Mouse (Mus musculus): ENCODE results near the gene Sertad4. TPM values are rescaled to one million over a fixed set of nuclear protein-coding genes. Genes with fewer than 3 reads are reported as not detected.

Sertad4 gene
- polyA plus RNA-seq, 1 experiment: not detected

DNA sequence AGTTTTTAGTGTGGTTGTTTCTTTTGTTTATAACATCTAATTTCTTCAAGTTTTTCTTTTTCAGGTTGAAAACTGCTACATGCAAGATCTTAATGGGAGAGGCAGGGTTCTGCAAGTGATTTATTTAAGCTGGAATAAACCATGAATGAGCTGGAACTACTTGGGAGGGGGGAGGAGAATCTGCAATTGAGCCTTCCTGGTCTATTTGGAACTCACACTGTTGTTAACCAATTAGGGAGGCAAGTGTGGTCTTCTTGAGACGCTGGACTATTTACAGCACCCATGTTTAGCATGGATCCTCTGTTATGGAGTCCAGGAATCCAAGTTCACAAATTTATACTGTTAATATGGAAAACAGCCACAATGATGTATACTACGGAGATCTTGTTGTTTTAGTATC lies 2.1 kb downstream of the Sertad4 start:
- TF ChIP-seq POLR2A (IDR thresholded peaks at IDR 0.05; ENCODE audit: borderline replicate concordance, low read depth, low read length) (no peak), CTCF (IDR thresholded peaks at IDR 0.05; ENCODE audit: low read depth, low read length) (no peak)
- H3K4me3 ChIP-seq (ENCODE audit: insufficient read depth, low read length): no peak overlapping the region
- H3K4me1 ChIP-seq (ENCODE audit: control insufficient read depth, insufficient read depth, low read length): 0 out of 2 replicates have a peak, but pooled peaks cover 2% of the 10 kb centered on the region
- H3K27ac ChIP-seq (ENCODE audit: insufficient read depth, low read depth, low read length): no peak overlapping the region

DNA sequence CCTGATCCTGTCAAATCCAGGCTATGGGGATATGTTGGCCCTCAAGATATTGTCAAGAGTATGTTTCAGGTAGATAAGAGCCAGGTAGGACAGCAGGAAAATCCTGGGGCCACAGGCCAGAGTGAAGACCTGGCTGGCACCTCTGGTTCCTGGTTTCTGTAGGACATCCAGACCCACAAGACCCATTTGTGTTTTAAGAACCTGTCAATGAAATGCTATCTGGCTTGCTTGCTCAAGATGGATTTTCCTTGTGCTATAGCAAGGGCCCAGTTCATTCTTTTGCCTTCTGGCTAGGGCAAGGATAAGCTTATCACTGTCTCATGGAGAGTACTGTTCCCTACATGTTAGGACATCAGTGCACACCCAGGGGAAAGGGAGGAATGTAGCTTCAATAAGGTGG lies 3.5 kb downstream of the Sertad4 start:
- no peak for TF ChIP-seq CTCF (IDR thresholded peaks at IDR 0.05; ENCODE audit: low read depth, low read length)
- no peak for TF ChIP-seq POLR2A (IDR thresholded peaks at IDR 0.05; ENCODE audit: borderline replicate concordance, low read depth, low read length)
- H3K27ac ChIP-seq (ENCODE audit: insufficient read depth, low read depth, low read length): no peak overlapping the region
- H3K4me3 ChIP-seq (ENCODE audit: insufficient read depth, low read length): no peak overlapping the region

DNA sequence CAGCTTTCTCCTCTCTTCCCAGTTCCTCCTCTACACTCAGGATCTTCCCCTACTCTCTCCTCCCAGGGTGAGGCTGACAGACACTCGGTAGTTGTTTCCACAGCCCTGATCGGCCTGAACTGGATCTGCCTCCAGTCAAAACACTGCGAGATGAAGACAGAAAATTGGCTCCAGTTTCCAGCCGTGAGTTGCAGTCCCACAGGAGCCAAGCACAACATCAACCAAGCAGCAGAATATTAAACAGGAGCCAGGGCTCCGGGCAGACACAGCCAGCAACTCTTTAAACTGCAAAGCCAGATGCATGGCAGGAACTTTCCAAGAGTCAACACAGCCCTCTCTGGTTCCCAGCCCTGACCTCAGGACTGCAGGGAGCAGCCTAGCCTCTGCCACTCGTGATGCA lies 3.9 kb downstream of the Sertad4 start:
- TF ChIP-seq CTCF (IDR thresholded peaks at IDR 0.05; ENCODE audit: low read depth, low read length) (no peak), POLR2A (IDR thresholded peaks at IDR 0.05; ENCODE audit: borderline replicate concordance, low read depth, low read length) (no peak)
- Histone ChIP-seq H3K27ac (ENCODE audit: insufficient read depth, low read depth, low read length) (no peak overlapping the region), H3K4me1 (ENCODE audit: control insufficient read depth, insufficient read depth, low read length) (0 out of 2 replicates have a peak, but pooled peaks cover 2% of the 10 kb centered on the region), H3K4me3 (ENCODE audit: insufficient read depth, low read length) (no peak overlapping the region)

More for the DNA sequence above, 3.5 kb downstream of the Sertad4 start:
- 0 out of 2 replicates have a peak, but pooled peaks cover 2% of the 10 kb centered on the region for H3K4me1 ChIP-seq (ENCODE audit: control insufficient read depth, insufficient read depth, low read length)

DNA sequence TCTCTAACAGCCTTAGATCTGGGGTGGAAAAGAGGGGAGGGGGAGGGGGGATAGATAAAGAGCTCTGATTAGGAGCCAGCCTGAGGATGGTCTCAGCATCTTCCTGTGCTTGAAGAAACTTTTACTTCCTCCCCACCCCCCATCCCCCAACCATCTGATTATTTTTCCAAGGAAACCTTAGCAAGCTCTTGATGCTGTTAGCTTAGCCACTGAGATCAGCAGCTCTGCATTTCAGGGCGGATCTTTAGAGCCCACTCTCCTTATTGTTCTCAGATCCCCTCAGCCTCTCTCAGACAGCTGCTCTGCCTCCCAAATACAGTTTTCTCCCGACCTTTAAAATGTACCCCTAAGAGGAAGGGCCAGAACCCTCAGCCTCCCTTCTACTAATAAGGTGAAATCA lies 4.4 kb downstream of the Sertad4 start:
- no peak overlapping the region for H3K4me3 ChIP-seq (ENCODE audit: insufficient read depth, low read length)
- TF ChIP-seq POLR2A (IDR thresholded peaks at IDR 0.05; ENCODE audit: borderline replicate concordance, low read depth, low read length) (no peak), CTCF (IDR thresholded peaks at IDR 0.05; ENCODE audit: low read depth, low read length) (no peak)
- 0 out of 2 replicates have a peak, but pooled peaks cover 2% of the 10 kb centered on the region for H3K4me1 ChIP-seq (ENCODE audit: control insufficient read depth, insufficient read depth, low read length)
- H3K27ac ChIP-seq (ENCODE audit: insufficient read depth, low read depth, low read length): no peak overlapping the region

DNA sequence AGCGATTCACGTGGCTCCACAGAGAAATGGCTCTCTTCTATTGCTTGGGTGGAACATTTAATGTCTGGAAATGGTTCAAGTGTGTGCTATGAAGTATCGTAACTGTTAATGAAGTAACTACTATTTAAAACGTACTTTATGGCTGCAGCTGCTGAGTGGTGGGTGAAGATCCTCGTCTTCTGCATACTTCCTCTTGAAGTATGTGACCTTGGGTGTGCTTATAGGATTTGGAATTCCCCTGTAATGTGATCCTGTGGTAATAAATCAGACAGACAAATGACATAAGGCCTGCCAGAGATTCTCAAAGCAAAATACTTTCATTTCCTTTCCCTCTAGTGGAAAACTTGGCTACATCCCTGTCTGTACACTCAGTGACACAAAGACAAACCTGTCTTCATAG lies 5.9 kb downstream of the Sertad4 start:
- H3K4me1 ChIP-seq (ENCODE audit: control insufficient read depth, insufficient read depth, low read length): 0 out of 2 replicates have a peak, but pooled peaks cover 2% of the 10 kb centered on the region
- no peak overlapping the region for H3K27ac ChIP-seq (ENCODE audit: insufficient read depth, low read depth, low read length)
- no peak for TF ChIP-seq POLR2A (IDR thresholded peaks at IDR 0.05; ENCODE audit: borderline replicate concordance, low read depth, low read length)
- no peak for TF ChIP-seq CTCF (IDR thresholded peaks at IDR 0.05; ENCODE audit: low read depth, low read length)
- no peak overlapping the region for H3K4me3 ChIP-seq (ENCODE audit: insufficient read depth, low read length)

DNA sequence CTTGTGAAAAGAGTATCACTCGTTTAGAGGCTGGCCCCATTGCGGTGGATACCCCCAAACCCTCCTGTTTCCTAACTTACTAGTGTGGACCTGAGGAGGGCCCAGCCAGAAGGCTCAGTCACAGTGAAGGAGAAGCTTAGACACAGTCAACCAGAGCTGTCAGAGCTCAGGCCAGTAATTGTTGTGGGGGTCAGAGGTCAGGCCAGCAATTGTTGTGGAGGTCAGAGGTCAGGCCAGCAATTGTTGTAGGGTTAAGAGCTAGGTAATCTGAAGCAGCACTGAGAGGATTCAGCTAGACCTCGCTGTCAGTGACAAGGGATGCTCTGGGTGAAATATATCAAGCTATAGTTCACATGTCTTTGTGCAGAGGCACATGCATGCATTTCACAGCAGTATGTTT lies 8.3 kb downstream of the Sertad4 start:
- Histone ChIP-seq H3K4me1 (ENCODE audit: control insufficient read depth, insufficient read depth, low read length) (0 out of 2 replicates have a peak, but pooled peaks cover 2% of the 10 kb centered on the region), H3K27ac (ENCODE audit: insufficient read depth, low read depth, low read length) (no peak overlapping the region), H3K4me3 (ENCODE audit: insufficient read depth, low read length) (no peak overlapping the region)
- TF ChIP-seq CTCF (IDR thresholded peaks at IDR 0.05; ENCODE audit: low read depth, low read length) (no peak), POLR2A (IDR thresholded peaks at IDR 0.05; ENCODE audit: borderline replicate concordance, low read depth, low read length) (no peak)

GRCm38 (mm10) chr1:192841094-192841813 lies 14.3 kb downstream of the Sertad4 start:
- Histone ChIP-seq H3K27ac (ENCODE audit: insufficient read depth, low read depth, low read length) (no peak overlapping the region), H3K4me3 (ENCODE audit: insufficient read depth, low read length) (no peak overlapping the region), H3K4me1 (ENCODE audit: control insufficient read depth, insufficient read depth, low read length) (peaks cover 6% of the 10 kb centered on the region)
- TF ChIP-seq POLR2A (IDR thresholded peaks at IDR 0.05; ENCODE audit: borderline replicate concordance, low read depth, low read length) (no peak), CTCF (IDR thresholded peaks at IDR 0.05; ENCODE audit: low read depth, low read length) (no peak)

DNA sequence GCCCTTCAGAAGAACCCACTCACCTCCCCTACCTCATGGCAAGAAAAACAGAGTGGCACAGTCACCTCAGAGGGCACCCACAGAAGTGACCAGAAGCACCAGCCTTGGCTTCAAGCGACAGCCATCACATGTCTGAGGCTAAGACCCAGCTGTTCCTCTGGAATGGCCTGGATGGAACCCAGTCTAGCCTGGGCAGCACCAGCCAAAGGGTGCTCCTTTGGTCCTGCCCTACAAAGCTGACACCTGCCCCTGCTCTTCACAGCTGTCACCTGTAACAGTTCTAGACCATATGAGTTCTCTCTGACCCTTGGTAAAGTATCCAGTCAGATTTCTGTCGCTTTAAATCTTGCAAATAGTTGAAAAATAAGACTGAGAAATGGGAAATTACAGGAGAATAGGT lies 14.9 kb downstream of the Sertad4 start:
- TF ChIP-seq CTCF (IDR thresholded peaks at IDR 0.05; ENCODE audit: low read depth, low read length) (no peak), POLR2A (IDR thresholded peaks at IDR 0.05; ENCODE audit: borderline replicate concordance, low read depth, low read length) (no peak)
- no peak overlapping the region for H3K27ac ChIP-seq (ENCODE audit: insufficient read depth, low read depth, low read length)
- peaks cover 6% of the 10 kb centered on the region for H3K4me1 ChIP-seq (ENCODE audit: control insufficient read depth, insufficient read depth, low read length)
- no peak overlapping the region for H3K4me3 ChIP-seq (ENCODE audit: insufficient read depth, low read length)

DNA sequence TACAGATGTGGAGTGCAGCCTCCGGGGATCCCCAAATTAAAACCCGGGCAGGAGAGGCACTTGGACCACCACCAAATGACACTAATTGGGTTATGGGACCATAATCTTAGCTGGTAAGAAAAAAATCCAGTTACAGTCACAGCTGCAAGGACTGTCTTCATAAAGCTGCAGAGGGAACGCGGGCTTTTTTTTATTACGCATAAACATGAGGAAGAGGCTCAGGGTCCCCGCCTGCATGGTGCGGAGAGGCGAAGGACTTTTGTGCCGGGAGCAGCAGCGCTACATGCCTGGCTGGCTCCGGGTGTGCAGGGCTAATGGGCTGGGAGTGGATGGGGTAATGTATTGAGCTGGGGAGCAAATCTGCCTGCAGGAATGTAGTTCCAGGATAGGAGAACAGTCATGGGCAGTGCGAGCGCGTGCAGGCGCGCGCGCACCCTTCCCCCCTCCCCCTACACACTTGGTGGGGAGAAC lies 20.3 kb downstream of the Sertad4 start:
- Histone ChIP-seq H3K27ac (ENCODE audit: insufficient read depth, low read depth, low read length) (no peak overlapping the region), H3K4me1 (ENCODE audit: control insufficient read depth, insufficient read depth, low read length) (no peaks in the 10 kb centered on the region; the same call in 1 of the 2 replicates), H3K4me3 (ENCODE audit: insufficient read depth, low read length) (no peak overlapping the region)
- TF ChIP-seq CTCF (IDR thresholded peaks at IDR 0.05; ENCODE audit: low read depth, low read length) (no peak), POLR2A (IDR thresholded peaks at IDR 0.05; ENCODE audit: borderline replicate concordance, low read depth, low read length) (no peak)

All from bone marrow macrophage, adult 2 months (primary cell).